Mouse (Mus musculus) heart, embryonic 16.5 days (tissue): Measurements from ENCODE around the gene Ldlrap1. TPM values are rescaled to one million over a fixed set of nuclear protein-coding genes. Genes with fewer than 3 reads are reported as not detected.
A peak's percentile ranks its signal among the peaks of the same experiment; 100 is the strongest.

Experiments
- ATAC-seq: fragments of 200-750 bp; cut with Nextera tagmentation; replicated peaks from 2 replicates; pipeline ENCODE4 v1.8.0; 2017; ENCODE audit warnings: moderate number of reproducible peaks; ENCODE audit not compliant: insufficient read depth, low FRiP score; ENCODE audit errors: extremely low read depth
- H3K27ac ChIP-seq: fragments of 300-500 bp; sonication (generic); 2 replicates; pipeline ENCODE4 v1.5.1; 2014; ENCODE audit warnings: mild to moderate bottlenecking, low read length, control low read depth, moderate library complexity
- H3K27me3 ChIP-seq: fragments of 300-500 bp; sonication (generic); 2 replicates; pipeline ENCODE4 v1.6.1; 2014; ENCODE audit warnings: low read length, mixed read lengths; ENCODE audit not compliant: control insufficient read depth, insufficient read depth
- H3K36me3 ChIP-seq: fragments of 300-500 bp; sonication (generic); 2 replicates; pipeline ENCODE4 v1.6.1; 2014; ENCODE audit not compliant: control insufficient read depth, insufficient read depth
- H3K4me1 ChIP-seq: fragments of 300-500 bp; sonication (generic); 2 replicates; pipeline ENCODE4 v1.6.1; 2014; ENCODE audit warnings: low read length, mixed read lengths; ENCODE audit not compliant: control insufficient read depth, insufficient read depth
- H3K4me2 ChIP-seq: fragments of 300-500 bp; sonication (generic); 2 replicates; pipeline ENCODE4 v1.6.1; 2014; ENCODE audit warnings: low read depth, mild to moderate bottlenecking, control low read depth, low read length
- H3K4me3 ChIP-seq: fragments of 300-500 bp; sonication (generic); 2 replicates; pipeline ENCODE4 v1.5.1; 2014; ENCODE audit warnings: mild to moderate bottlenecking, control low read depth, low read length
- H3K9ac ChIP-seq: fragments of 300-500 bp; sonication (generic); 2 replicates; pipeline ENCODE4 v1.6.1; 2014; ENCODE audit warnings: low read length, control low read depth
- H3K9me3 ChIP-seq: fragments of 300-500 bp; sonication (generic); replicated peaks from 2 replicates; pipeline ENCODE4 v1.6.1; 2016; ENCODE audit warnings: low read length; ENCODE audit not compliant: control insufficient read depth
- WGBS: fragments of 180-500 bp; shearing (Covaris S2); extraction: QIAGEN DNeasy Blood & Tissue Kit; methylation state at CpG from one replicate; pipeline ENCODE4 v1.1.7; 2014; 5-methylcytosine and 5-hydroxymethylcytosine counted together
- polyA plus RNA-seq: library from polyadenylated mRNA; unstranded; fragments of >200 nt; fragmentation: Nextera tagmentation; extraction: Ambion mirVana; gene quantifications from 2 replicates; pipeline ENCODE4 v1.2.1, GENCODE M21; 2015

The Ldlrap1 gene
- polyA plus RNA-seq: 14.7 and 15.8 TPM in 2 replicates

DNA sequence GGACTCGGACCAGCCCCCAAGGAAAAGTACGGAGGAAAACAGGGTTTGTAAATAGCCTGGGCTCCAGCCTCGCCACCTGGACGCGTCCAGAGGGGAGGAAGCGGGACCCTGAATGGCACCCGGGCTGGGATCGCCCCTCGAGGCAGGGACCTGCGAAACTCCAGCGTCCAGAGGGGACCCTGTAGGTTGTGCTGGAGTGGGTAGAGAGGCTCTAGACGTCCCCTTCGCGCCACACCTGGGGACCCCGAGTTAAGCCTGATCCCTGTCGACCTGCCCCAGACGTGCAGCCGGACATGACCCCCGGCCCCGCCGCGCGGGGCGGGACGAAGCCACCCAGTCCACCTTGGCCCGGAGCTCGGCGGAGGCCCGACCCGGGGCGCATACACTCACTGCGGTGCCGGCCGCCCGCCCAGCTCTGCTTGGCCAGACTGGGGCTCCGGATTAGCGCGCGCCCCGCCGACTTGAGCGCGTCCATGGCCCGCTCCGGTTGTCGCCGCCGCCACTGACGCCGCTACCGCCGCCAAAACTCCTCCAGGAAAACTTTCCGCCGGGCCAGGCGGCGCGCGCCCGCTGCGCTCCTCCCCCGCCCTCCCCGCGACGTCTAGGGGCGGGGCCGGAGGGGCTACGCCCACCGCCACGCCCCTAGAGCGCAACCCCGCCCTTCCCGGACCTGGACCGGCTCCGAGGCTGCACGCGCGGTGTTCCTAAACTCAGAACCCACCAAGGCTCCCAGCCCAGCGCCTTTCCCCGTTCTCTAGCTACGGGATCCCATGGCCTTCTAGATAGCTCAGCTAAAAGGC, at the start of gene Ldlrap1:
Ldlrap1 (minus strand) TSS at position 599 of the 800 bp plus-strand sequence.
- peak within 1 kb of the TSS; percentile 90 for H3K4me2 ChIP-seq
- H3K9me3 ChIP-seq: no peaks in the 10 kb centered on the region
- peak within 1 kb of the TSS; percentile 91 for H3K9ac ChIP-seq
- ATAC-seq: peak; percentile 81
- under 1% methylated on average over 75 of the region's 80 CpGs for whole genome bisulfite sequencing
- no peaks in the 10 kb centered on the region for H3K36me3 ChIP-seq
- H3K27me3 ChIP-seq: no peaks in the 10 kb centered on the region
- H3K4me3 ChIP-seq: peak within 1 kb of the TSS; percentile 84
- peaks cover 34% of the 10 kb centered on the region for H3K4me1 ChIP-seq
- H3K27ac ChIP-seq: peak within 1 kb of the TSS; percentile 58

GRCm38 (mm10) chr4:134814229-134814571, 46.4 kb upstream of the Ldlrap1 start:
- no peak overlapping the region for H3K4me3 ChIP-seq
- no peak overlapping the region for H3K9ac ChIP-seq
- no peak for ATAC-seq
- H3K27ac ChIP-seq: no peak overlapping the region
- 73% methylated on average over 4 of the region's 4 CpGs for WGBS
- H3K27me3 ChIP-seq: no peaks in the 10 kb centered on the region
- no peak overlapping the region for H3K4me2 ChIP-seq
- peaks cover 12% of the 10 kb centered on the region; the same call in 1 of the 2 replicates for H3K36me3 ChIP-seq
- no peaks in the 10 kb centered on the region for H3K9me3 ChIP-seq
- 0 out of 2 replicates have a peak, but pooled peaks cover 3% of the 10 kb centered on the region for H3K4me1 ChIP-seq

DNA sequence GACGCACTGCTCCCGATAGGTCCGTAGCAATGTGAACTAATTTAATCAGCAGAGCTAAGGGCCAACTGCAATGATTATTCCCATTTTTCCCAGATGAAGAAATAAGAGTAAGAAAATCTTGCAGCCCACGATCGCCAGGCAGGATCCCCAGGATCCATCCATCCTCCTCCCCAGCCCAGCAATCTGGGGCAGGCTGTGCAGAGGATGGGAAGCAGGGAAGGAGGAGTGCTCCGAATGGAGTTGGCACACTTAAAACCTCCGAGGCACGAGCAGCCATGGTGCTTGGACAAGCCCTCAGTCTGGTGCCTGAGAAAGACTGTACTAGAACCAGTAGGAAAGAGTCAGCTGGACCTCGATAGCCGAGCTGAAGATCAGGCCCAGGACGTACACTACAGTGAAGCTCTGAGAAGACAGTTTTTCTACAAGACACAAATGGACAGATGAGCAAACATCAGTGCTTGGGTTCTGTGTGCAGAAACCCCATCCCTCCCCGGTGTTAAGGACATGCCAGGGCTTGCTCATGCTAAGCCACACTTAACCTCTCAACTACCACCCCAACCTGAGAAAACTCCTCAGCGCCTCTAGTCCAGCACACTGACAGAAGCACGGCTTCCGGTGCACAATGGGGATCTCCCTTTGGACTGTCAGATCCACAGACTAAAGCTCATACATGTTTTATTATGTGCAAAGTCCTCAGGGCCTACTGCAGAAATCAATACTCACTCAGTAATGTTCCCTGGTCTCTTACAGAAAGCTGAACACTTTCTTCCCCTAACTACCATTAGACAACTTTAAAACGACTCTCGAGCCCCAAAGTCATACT, 45.8 kb upstream of the Ldlrap1 start:
- Histone ChIP-seq H3K4me3 (no peak overlapping the region), H3K9me3 (no peaks in the 10 kb centered on the region), H3K4me2 (no peak overlapping the region), H3K27ac (no peak overlapping the region), H3K36me3 (peaks cover 16% of the 10 kb centered on the region; the same call in 1 of the 2 replicates), H3K9ac (no peak overlapping the region), H3K4me1 (0 out of 2 replicates have a peak, but pooled peaks cover 3% of the 10 kb centered on the region), H3K27me3 (no peaks in the 10 kb centered on the region)
- WGBS: 86% methylated on average over 17 of the region's 17 CpGs
- no peak for ATAC-seq

DNA sequence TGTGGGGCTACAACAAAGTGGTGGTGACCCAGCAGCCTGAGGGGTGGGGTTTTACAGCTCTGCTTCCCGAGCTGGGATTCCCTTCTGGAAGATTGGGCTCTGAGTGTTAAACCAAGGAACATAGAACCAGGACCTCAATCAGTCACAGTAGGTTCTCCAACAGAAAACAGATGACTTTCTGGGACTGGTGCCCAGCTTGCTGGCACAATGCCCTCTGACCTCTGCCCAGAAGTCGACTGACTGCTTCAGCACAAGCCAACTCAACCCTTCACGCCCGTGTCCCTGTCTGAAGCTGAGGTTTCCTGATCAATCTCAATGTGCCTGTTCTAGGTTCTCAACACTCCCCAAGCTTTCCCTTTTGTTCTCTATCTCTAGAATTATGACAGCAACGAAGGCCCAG, 36.9 kb upstream of the Ldlrap1 start:
- H3K36me3 ChIP-seq: peaks cover 32% of the 10 kb centered on the region
- H3K9me3 ChIP-seq: no peaks in the 10 kb centered on the region
- peak; percentile 60; the same call in 1 of the 2 replicates for ATAC-seq

GRCm38 (mm10) chr4:134802765-134803164, 34.9 kb upstream of the Ldlrap1 start:
- no peak overlapping the region for H3K4me2 ChIP-seq
- no peaks in the 10 kb centered on the region for H3K9me3 ChIP-seq
- peaks cover 21% of the 10 kb centered on the region for H3K36me3 ChIP-seq
- H3K9ac ChIP-seq: no peak overlapping the region
- no peak overlapping the region for H3K27ac ChIP-seq
- no peaks in the 10 kb centered on the region for H3K27me3 ChIP-seq
- no peak overlapping the region for H3K4me3 ChIP-seq
- 68% methylated on average over 3 of the region's 3 CpGs for WGBS
- peaks cover 12% of the 10 kb centered on the region for H3K4me1 ChIP-seq
- no peak for ATAC-seq

More for the DNA sequence above, 36.9 kb upstream of the Ldlrap1 start:
- Histone ChIP-seq H3K4me3 (no peak overlapping the region), H3K4me2 (no peak overlapping the region), H3K4me1 (peaks cover 10% of the 10 kb centered on the region), H3K27me3 (no peaks in the 10 kb centered on the region), H3K27ac (peak overlapping the region; percentile 21), H3K9ac (no peak overlapping the region)
- WGBS: 27% methylated on average over 5 of the region's 5 CpGs

- Histone ChIP-seq H3K4me3 (no peak overlapping the region), H3K4me1 (peaks cover 17% of the 10 kb centered on the region), H3K4me2 (no peak overlapping the region), H3K36me3 (peaks cover 21% of the 10 kb centered on the region), H3K9ac (no peak overlapping the region), H3K27me3 (no peaks in the 10 kb centered on the region), H3K9me3 (no peaks in the 10 kb centered on the region), H3K27ac (no peak overlapping the region)
- WGBS: 84% methylated on average over 10 of the region's 10 CpGs
- ATAC-seq: no peak
These were observed 34.3 kb upstream of the Ldlrap1 start for GRCm38 (mm10) chr4:134802155-134802554.

DNA sequence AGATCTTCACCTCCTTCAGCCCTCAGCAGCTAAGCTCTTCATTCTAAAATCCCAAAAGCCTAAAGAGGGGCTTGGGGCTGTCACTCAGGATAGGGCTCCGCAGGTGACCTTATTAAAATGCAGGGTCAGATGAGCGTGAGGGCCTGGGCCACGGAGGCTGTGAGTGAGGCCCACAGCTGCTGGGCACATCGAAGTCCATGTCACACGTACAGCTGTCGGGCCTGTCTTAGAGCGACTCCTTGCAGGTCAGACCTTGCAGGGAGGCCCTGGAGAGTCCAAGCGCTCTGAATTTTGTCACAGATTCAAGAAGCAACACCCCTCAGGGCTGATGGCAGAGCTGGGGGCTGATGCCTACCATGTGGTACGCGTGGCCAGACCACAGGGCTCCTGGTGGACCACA, 32.9 kb upstream of the Ldlrap1 start:
- Histone ChIP-seq H3K4me2 (no peak overlapping the region), H3K9me3 (no peaks in the 10 kb centered on the region), H3K36me3 (peaks cover 11% of the 10 kb centered on the region; the same call in 1 of the 2 replicates), H3K4me3 (no peak overlapping the region), H3K4me1 (peaks cover 24% of the 10 kb centered on the region), H3K27me3 (no peaks in the 10 kb centered on the region), H3K9ac (no peak overlapping the region), H3K27ac (no peak overlapping the region)
- no peak for ATAC-seq
- 76% methylated on average over 10 of the region's 10 CpGs for WGBS

DNA sequence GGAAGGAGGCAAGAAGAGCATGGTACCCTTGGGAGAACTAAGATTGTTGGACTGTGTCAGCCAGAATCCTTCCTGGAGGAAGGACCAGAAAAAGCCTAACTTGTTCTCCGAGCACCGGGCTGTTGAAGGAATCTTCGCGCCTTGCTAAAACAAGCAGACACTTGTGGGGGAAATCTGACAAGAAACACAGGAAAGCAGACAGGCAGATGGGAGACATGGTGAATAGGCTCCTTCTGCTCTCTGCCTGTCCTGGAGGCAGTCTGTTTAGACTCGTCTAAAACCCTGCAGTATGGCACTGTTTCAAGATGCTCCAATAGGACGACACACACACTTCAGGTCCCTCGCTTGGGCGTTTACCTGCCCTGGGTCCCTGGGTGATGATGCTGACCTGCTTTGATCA, 32.3 kb upstream of the Ldlrap1 start:
- no peak overlapping the region for H3K27ac ChIP-seq
- peaks cover 24% of the 10 kb centered on the region for H3K4me1 ChIP-seq
- H3K4me2 ChIP-seq: no peak overlapping the region
- H3K4me3 ChIP-seq: no peak overlapping the region
- H3K9ac ChIP-seq: no peak overlapping the region
- no peaks in the 10 kb centered on the region for H3K9me3 ChIP-seq
- WGBS: 62% methylated on average over 8 of the region's 8 CpGs
- no peaks in the 10 kb centered on the region for H3K27me3 ChIP-seq
- no peak for ATAC-seq
- H3K36me3 ChIP-seq: peaks cover 6% of the 10 kb centered on the region; the same call in 1 of the 2 replicates

DNA sequence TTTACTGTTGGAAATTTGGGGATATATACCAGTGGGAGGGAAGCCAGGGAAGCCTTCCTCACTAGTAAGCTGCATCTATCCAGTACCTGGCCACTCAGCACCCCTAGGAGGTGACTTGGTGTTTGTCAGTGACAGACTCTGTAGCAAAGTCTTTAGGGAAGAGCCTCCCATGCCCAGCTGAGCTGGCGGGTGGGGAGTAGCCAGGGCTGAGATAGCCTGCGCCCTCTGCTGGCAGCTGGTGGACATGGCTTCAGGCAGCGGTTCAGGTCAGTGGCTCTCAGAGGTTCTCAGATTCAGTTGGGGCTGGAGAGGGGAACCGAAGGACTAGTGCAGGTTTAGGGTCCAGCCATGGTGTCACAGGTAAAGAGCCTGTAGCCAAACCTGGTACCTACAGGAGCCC, 31.4 kb upstream of the Ldlrap1 start:
- peaks cover 6% of the 10 kb centered on the region; the same call in 1 of the 2 replicates for H3K36me3 ChIP-seq
- no peak overlapping the region for H3K9ac ChIP-seq
- no peak overlapping the region for H3K4me3 ChIP-seq
- no peaks in the 10 kb centered on the region for H3K27me3 ChIP-seq
- ATAC-seq: peak; percentile 69
- WGBS: 6% methylated on average over 4 of the region's 4 CpGs
- H3K9me3 ChIP-seq: no peaks in the 10 kb centered on the region
- no peak overlapping the region for H3K4me2 ChIP-seq
- H3K4me1 ChIP-seq: peaks cover 17% of the 10 kb centered on the region
- H3K27ac ChIP-seq: no peak overlapping the region
